Mouse (Mus musculus): ENCODE measurements around the gene Zfp114. TPM values are rescaled to one million over a fixed set of nuclear protein-coding genes. Genes with fewer than 3 reads are reported as not detected.

The Zfp114 gene
- polyA plus RNA-seq, 1 experiment from 2014 or later, result 5.0 TPM

- Histone ChIP-seq H3K27ac (ENCODE audit: low read depth) (no peak within 1 kb of the TSS), H3K27me3 (replicated peaks; ENCODE audit: control insufficient read depth, insufficient read depth, low read length) (no peaks in the 10 kb centered on the region), H3K36me3 (ENCODE audit: control insufficient read depth, insufficient read depth, low read length) (0 out of 2 replicates have a peak, but pooled peaks cover under 1% of the 10 kb centered on the region), H3K9me3 (ENCODE audit: control insufficient read depth, low read length) (no peaks in the 10 kb centered on the region), H3K4me2 (ENCODE audit: low read length) (no peak within 1 kb of the TSS), H3K4me3 (ENCODE audit: low read depth, low read length) (no peak within 1 kb of the TSS), H3K4me1 (replicated peaks; ENCODE audit: control insufficient read depth, insufficient read depth, low read length) (peaks cover 4% of the 10 kb centered on the region; the same call in 1 of the 2 replicates), H3K9ac (ENCODE audit: low read length) (no peak within 1 kb of the TSS)
- 81% methylated on average over 5 of the region's 5 CpGs for WGBS
- DNase-seq (ENCODE audit: low spot score), result no peak
- no peak for ATAC-seq (replicated peaks; ENCODE audit: low FRiP score, low TSS enrichment, low read depth)
Measured at GRCm38 (mm10) chr7:24211343-24211742, 36.5 kb downstream of the Zfp114 start, which contains the start of gene Zfp111. Gene Zfp111, minus strand, starts transcription at chr7:24211443.

Other genes with a start within 250 kb of the Zfp114 start
- gene Vmn1r179, start 248.1 kb upstream of the Zfp114 start, polyA plus RNA-seq (2014; fragmentation: Nextera tagmentation; extraction: Ambion mirVana), result not detected in 2 replicates
- not detected in 2 replicates for gene Vmn1r180, start 224.4 kb upstream of the Zfp114 start, polyA plus RNA-seq (2014; fragmentation: Nextera tagmentation; extraction: Ambion mirVana)
- gene Vmn1r181, start 200.4 kb upstream of the Zfp114 start, polyA plus RNA-seq (2014; fragmentation: Nextera tagmentation; extraction: Ambion mirVana), result not detected in 2 replicates
- not detected in 2 replicates for gene V1rd19, start 173.4 kb upstream of the Zfp114 start, polyA plus RNA-seq (2014; fragmentation: Nextera tagmentation; extraction: Ambion mirVana)
- 0.07 TPM in 1 of 2 replicates, not detected in the other for gene Vmn1r183, start 121.8 kb upstream of the Zfp114 start, polyA plus RNA-seq (2014; fragmentation: Nextera tagmentation; extraction: Ambion mirVana)
- 20.5 and 26.3 TPM in 2 replicates for gene Zfp180, start 93.1 kb upstream of the Zfp114 start, polyA plus RNA-seq (2014; fragmentation: Nextera tagmentation; extraction: Ambion mirVana)
- 5.5 and 7.6 TPM in 2 replicates for gene Zfp112, start 62.7 kb upstream of the Zfp114 start, polyA plus RNA-seq (2014; fragmentation: Nextera tagmentation; extraction: Ambion mirVana)
- 16.5 and 19.4 TPM in 2 replicates for gene Zfp235, start 40.9 kb upstream of the Zfp114 start, polyA plus RNA-seq (2014; fragmentation: Nextera tagmentation; extraction: Ambion mirVana)
- gene Zfp111, start 36.4 kb downstream of the Zfp114 start, polyA plus RNA-seq (2014; fragmentation: Nextera tagmentation; extraction: Ambion mirVana), result 9.1 and 12.8 TPM in 2 replicates
- gene Zfp109, start 62.5 kb downstream of the Zfp114 start, polyA plus RNA-seq (2014; fragmentation: Nextera tagmentation; extraction: Ambion mirVana), result 4.4 and 5.6 TPM in 2 replicates
- gene Zfp108, start 79.7 kb downstream of the Zfp114 start, polyA plus RNA-seq (2014; fragmentation: Nextera tagmentation; extraction: Ambion mirVana), result 3.4 and 3.8 TPM in 2 replicates
- gene Zfp93, start 95.4 kb downstream of the Zfp114 start, polyA plus RNA-seq (2014; fragmentation: Nextera tagmentation; extraction: Ambion mirVana), result 7.4 and 8.1 TPM in 2 replicates
- 24.7 and 31.8 TPM in 2 replicates for gene Zfp61, start 126.2 kb downstream of the Zfp114 start, polyA plus RNA-seq (2014; fragmentation: Nextera tagmentation; extraction: Ambion mirVana)
- gene Zfp94, start 141.6 kb downstream of the Zfp114 start, polyA plus RNA-seq (2014; fragmentation: Nextera tagmentation; extraction: Ambion mirVana), result 9.1 and 12.0 TPM in 2 replicates
- gene Tescl, start 158.9 kb downstream of the Zfp114 start, polyA plus RNA-seq (2014; fragmentation: Nextera tagmentation; extraction: Ambion mirVana), result not detected in 2 replicates
- gene Lypd5, start 174.1 kb downstream of the Zfp114 start, polyA plus RNA-seq (2014; fragmentation: Nextera tagmentation; extraction: Ambion mirVana), result not detected in 2 replicates
- gene Kcnn4, start 195.2 kb downstream of the Zfp114 start, polyA plus RNA-seq (2014; fragmentation: Nextera tagmentation; extraction: Ambion mirVana), result 0.43 and 0.70 TPM in 2 replicates
- gene Smg9, start 224.6 kb downstream of the Zfp114 start, polyA plus RNA-seq (2014; fragmentation: Nextera tagmentation; extraction: Ambion mirVana), result 24.0 and 24.5 TPM in 2 replicates

All from intestine, embryonic 14.5 days (tissue).